Mouse (Mus musculus): ENCODE results near the gene Twsg1.
A peak's percentile ranks its signal among the peaks of the same experiment; 100 is the strongest.

Twsg1 gene

GRCm38 (mm10) chr17:65933741-65934140, 17.3 kb downstream of the Twsg1 start:
- DNase-seq (ENCODE audit: low spot score in 2 of 2), result peak in 1 of 2 experiments; percentile 11

- DNase-seq (ENCODE audit: low spot score in 2 of 2), result no peak
Measured at GRCm38 (mm10) chr17:65931525-65931924, 19.5 kb downstream of the Twsg1 start.

- DNase-seq (ENCODE audit: low spot score in 2 of 2), result no peak
Measured at GRCm38 (mm10) chr17:65930960-65931359, 20.1 kb downstream of the Twsg1 start.

- DNase-seq (ENCODE audit: low spot score in 2 of 2), result no peak
Measured at GRCm38 (mm10) chr17:65930158-65930826, 20.7 kb downstream of the Twsg1 start.

GRCm38 (mm10) chr17:65929319-65929978, 21.6 kb downstream of the Twsg1 start:
- no peak for DNase-seq (ENCODE audit: low spot score in 2 of 2)

- no peak for DNase-seq (ENCODE audit: low spot score in 2 of 2)
Measured at GRCm38 (mm10) chr17:65927077-65927476, 23.9 kb downstream of the Twsg1 start.

GRCm38 (mm10) chr17:65924218-65924617, 26.8 kb downstream of the Twsg1 start:
- no peak for DNase-seq (ENCODE audit: low spot score in 2 of 2)

GRCm38 (mm10) chr17:65921975-65922374, 29.1 kb downstream of the Twsg1 start:
- DNase-seq (ENCODE audit: low spot score in 2 of 2), result no peak

- DNase-seq (ENCODE audit: low spot score in 2 of 2), result no peak
Measured at GRCm38 (mm10) chr17:65919235-65919634, 31.8 kb downstream of the Twsg1 start.

- no peak for DNase-seq (ENCODE audit: low spot score in 2 of 2)
Measured at GRCm38 (mm10) chr17:65916135-65916668, 34.8 kb downstream of the Twsg1 start.

GRCm38 (mm10) chr17:65914083-65914482, 36.9 kb downstream of the Twsg1 start:
- no peak for DNase-seq (ENCODE audit: low spot score in 2 of 2)

GRCm38 (mm10) chr17:65912202-65912601, 38.8 kb downstream of the Twsg1 start:
- DNase-seq (ENCODE audit: low spot score in 2 of 2), result no peak

- DNase-seq (ENCODE audit: low spot score in 2 of 2), result no peak
Measured at GRCm38 (mm10) chr17:65911285-65912069, 39.5 kb downstream of the Twsg1 start.

- DNase-seq (ENCODE audit: low spot score in 2 of 2), result no peak
Measured at GRCm38 (mm10) chr17:65908270-65908669, 42.8 kb downstream of the Twsg1 start.

- peak; percentile 45 to 51 for DNase-seq (ENCODE audit: low spot score in 2 of 2)
Measured at GRCm38 (mm10) chr17:65906895-65907401, 44.1 kb downstream of the Twsg1 start.

- DNase-seq (ENCODE audit: low spot score in 2 of 2), result no peak
Measured at GRCm38 (mm10) chr17:65906313-65906894, 44.6 kb downstream of the Twsg1 start.

GRCm38 (mm10) chr17:65905241-65905640, 45.8 kb downstream of the Twsg1 start:
- no peak for DNase-seq (ENCODE audit: low spot score in 2 of 2)

GRCm38 (mm10) chr17:65903826-65904225, 47.2 kb downstream of the Twsg1 start:
- no peak for DNase-seq (ENCODE audit: low spot score in 2 of 2)

- no peak for DNase-seq (ENCODE audit: low spot score in 2 of 2)
Measured at GRCm38 (mm10) chr17:65903011-65903410, 48.0 kb downstream of the Twsg1 start.

- DNase-seq (ENCODE audit: low spot score in 2 of 2), result no peak
Measured at GRCm38 (mm10) chr17:65902281-65902680, 48.7 kb downstream of the Twsg1 start.

GRCm38 (mm10) chr17:65896016-65896415, 55.0 kb downstream of the Twsg1 start:
- DNase-seq (ENCODE audit: low spot score in 2 of 2), result no peak

GRCm38 (mm10) chr17:65889476-65889875, 61.5 kb downstream of the Twsg1 start:
- no peak for DNase-seq (ENCODE audit: low spot score in 2 of 2)

Data from natural killer cell, adult 2 months (primary cell).